ENCODE assay signal across 12 mouse cellular contexts in the genomic region with DNA sequence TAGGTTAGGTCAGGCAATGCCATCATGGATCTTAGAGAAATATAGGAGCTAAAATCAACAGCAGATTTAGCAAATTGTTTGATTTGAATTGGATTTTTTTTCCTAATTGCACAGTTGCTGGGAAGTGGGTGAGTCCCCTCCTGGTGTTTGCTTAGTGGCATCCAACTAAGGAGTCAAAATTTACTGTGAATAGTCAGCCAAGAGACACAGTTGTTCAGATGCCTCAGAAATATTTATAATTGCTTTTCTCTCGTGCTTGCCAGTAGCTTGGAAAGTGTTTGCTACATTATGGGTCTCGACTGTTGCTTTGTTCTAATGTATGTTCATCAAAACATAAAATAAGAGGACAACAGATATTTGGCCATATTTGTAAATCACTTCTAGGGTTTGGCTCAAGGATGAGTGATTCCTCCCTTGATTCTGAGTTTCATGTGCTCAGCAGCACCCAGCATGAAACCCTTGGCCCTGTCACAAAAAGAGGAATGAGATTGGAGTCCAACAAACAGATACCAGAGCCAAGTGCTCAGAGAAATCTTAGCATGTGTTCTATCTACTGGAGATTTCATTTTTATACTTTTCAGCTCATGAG.
DNase-seq lines count a peak whose midpoint lies in the region; ATAC-seq and TF ChIP-seq lines count a peak whose summit lies in the region.
"Had no signal": no experiment of that assay in that cellular context is flagged by ENCODE, and none has a peak within 500 bp of the region (broad histone marks: within the 10 kb centered on the region; RNA-seq: fewer than 3 reads in every experiment).

No protein-coding gene starts in this region.

- TF ChIP-seq POLR2A in brain, embryonic 14.5 days (IDR thresholded peaks at IDR 0.05; ENCODE audit: borderline replicate concordance, extremely low read depth, insufficient read depth, insufficient read length, poor library complexity, severe bottlenecking), result no peak

- no peak overlapping the region for H3K4me3 ChIP-seq in liver, embryonic 12.5 days
- H3K4me3 ChIP-seq: heart, embryonic 10.5 days; left cerebral cortex, adult 2 months; limb, embryonic 15.5 days; megakaryocyte, embryonic 14.5 days had no signal

- H3K4me2 ChIP-seq in liver, embryonic 12.5 days, result no peak overlapping the region
- H3K4me2 ChIP-seq: limb, embryonic 15.5 days had no signal

- H3K4me1 ChIP-seq in liver, embryonic 12.5 days, result no peaks in the 10 kb centered on the region
- H3K4me1 ChIP-seq: megakaryocyte, embryonic 14.5 days had no signal

- no peaks in the 10 kb centered on the region for H3K27me3 ChIP-seq in liver, embryonic 12.5 days (replicated peaks)
- H3K27me3 ChIP-seq: limb, embryonic 15.5 days; megakaryocyte, embryonic 14.5 days had no signal

- 48% methylated on average over 2 of the region's 2 CpGs for WGBS in liver, embryonic 12.5 days (ENCODE audit: insufficient replicate concordance)

- no peak overlapping the region for H3K9ac ChIP-seq in liver, embryonic 12.5 days
- H3K9ac ChIP-seq: limb, embryonic 15.5 days had no signal

- H3K9me3 ChIP-seq in liver, embryonic 12.5 days (replicated peaks), result no peaks in the 10 kb centered on the region
- H3K9me3 ChIP-seq: heart, embryonic 10.5 days; limb, embryonic 15.5 days; megakaryocyte, embryonic 14.5 days had no signal

- DNase-seq in heart, adult 18-20 months, result peak; percentile 51 to 58
- no peak for DNase-seq in heart, postnatal 4 days
- peak; percentile 10 for DNase-seq in layer of hippocampus, adult 11-12 months (ENCODE audit: low spot score)
- DNase-seq in layer of hippocampus, postnatal 10 days (ENCODE audit: low spot score in 2 of 2), result no peak
- DNase-seq in brain, embryonic 14.5 days (ENCODE audit: low read depth), result peak; percentile 54
- DNase-seq in cerebellum, adult 9-10 months, result peak; percentile 62
- DNase-seq in neural tube, embryonic 10.5 days (ENCODE audit: extremely low spot score, low spot score), result no peak

- TF ChIP-seq CTCF in brain, embryonic 14.5 days (IDR thresholded peaks at IDR 0.05; ENCODE audit: borderline replicate concordance, extremely low read depth, insufficient read depth, insufficient read length), result no peak

- no peak for ATAC-seq in liver, embryonic 12.5 days

- H3K27ac ChIP-seq in liver, embryonic 12.5 days, result no peak overlapping the region
- H3K27ac ChIP-seq: heart, embryonic 10.5 days; left cerebral cortex, adult 2 months; limb, embryonic 15.5 days had no signal

- no peaks in the 10 kb centered on the region for H3K36me3 ChIP-seq in liver, embryonic 12.5 days
- H3K36me3 ChIP-seq: heart, embryonic 10.5 days; limb, embryonic 15.5 days had no signal

Comparison
In these comparisons a context has a peak if more than half of its experiments do, and no peak if none do; other contexts are left out.
1. DNase-seq: peak in heart, adult 18-20 months (2 of 2), layer of hippocampus, adult 11-12 months (single experiment), brain, embryonic 14.5 days (single experiment) and cerebellum, adult 9-10 months (single experiment); none in heart, postnatal 4 days (single experiment), layer of hippocampus, postnatal 10 days (0 of 2) and neural tube, embryonic 10.5 days (single experiment).